Mouse (Mus musculus) cerebellum, adult 11 months (tissue): ENCODE measurements at regions not wholly inside any gene's neighbourhood (a gene's known extent, or its start where the extent isn't known, plus 50 kb on each side); places are given as distances from the start of the nearest gene placed in this dataset.
"Not testable (repeated sequence)": the region's sequence is repeated elsewhere in the genome, so short reads cannot be mapped to it uniquely, and the experiment has no call there.

ENCODE experiments used
- DNase-seq: peaks from one replicate; pipeline ENCODE4 v3.0.0; 2022

- DNase-seq, result no peak
These were observed 514.1 kb upstream of the Kif18a start for GRCm38 (mm10) chr2:108766461-108766860.

- no peak for DNase-seq
These were observed 510.2 kb upstream of the Kif18a start for GRCm38 (mm10) chr2:108770383-108770782.

DNA sequence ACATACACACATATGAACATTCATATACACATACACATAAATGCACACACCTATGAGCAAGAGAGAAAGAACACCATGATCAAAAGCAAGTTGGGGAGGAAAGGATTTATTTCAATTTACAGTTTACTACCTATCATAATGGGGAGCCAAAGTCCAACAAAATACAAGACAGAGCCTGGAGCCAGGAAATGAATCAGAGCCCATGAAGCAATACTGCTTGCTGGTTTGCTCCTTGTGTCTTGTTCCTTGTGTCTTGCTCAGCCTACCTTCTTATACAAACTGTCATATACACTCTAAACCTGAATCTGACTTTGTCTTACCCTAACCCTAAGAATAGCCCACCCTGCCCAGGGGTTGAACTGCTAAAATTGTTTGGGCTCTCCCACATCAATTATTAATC lies 497.1 kb upstream of the Kif18a start:
- no peak for DNase-seq

GRCm38 (mm10) chr2:108785161-108785957 lies 495.2 kb upstream of the Kif18a start:
- DNase-seq, result peak; percentile 22

DNA sequence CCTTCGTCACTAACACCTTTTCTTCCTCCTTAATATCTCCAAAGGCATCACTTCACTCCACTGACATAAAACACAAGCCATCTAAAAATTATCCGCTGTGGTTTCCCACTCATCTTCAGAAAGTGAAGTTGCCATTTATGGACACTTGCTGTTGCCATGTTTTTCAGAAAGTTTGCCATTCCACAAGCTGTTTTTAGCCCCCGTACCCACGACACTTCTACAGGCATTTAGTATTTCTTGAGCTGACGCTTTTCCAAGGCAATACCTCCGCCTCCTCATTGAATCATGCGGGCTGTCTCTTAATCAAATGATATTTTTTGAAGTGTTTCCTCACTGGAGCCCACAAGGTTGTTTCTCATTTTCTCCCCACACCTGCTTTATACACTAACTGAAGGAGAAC lies 491.4 kb upstream of the Kif18a start:
- DNase-seq, result no peak

- DNase-seq, result no peak
These were observed 485.4 kb upstream of the Kif18a start for GRCm38 (mm10) chr2:108795145-108795544.

DNA sequence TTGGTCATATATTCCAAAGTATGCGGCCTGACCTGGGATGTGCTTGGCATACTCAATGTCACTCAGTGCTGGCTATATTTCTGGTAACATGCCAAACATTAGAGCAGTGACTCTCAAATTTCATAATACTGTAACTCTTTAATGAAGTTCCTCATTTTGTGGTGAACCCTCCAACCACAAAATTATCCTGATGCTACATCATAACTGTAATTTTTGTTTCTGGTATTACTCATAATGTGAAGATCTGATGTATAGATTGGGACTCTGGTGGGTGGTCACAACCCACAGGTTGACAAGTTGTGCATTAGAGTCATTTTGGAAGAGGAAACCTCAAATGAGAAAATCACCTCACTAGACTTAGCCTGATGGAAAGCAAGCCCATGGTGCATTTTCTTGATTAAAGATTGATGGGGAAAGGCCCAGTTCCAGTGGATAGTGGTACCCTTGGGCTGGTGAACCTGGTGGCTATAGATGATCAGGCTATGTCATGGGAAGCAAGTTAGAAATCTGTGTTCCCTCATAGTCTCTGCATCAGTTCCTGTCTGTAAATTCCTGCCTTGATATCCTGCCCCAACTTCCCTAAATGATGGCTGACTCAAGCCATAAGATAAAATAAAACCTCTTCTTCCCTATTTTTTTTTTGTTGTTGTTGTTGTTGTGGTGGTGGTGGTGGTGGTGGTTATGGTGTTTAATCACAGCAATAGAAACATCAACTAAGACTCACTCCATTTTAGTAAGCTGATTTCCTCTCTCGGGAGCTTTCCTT lies 483.5 kb upstream of the Kif18a start:
- no peak for DNase-seq

- no peak for DNase-seq
These were observed 468.2 kb upstream of the Kif18a start for GRCm38 (mm10) chr2:108812367-108812766.

DNA sequence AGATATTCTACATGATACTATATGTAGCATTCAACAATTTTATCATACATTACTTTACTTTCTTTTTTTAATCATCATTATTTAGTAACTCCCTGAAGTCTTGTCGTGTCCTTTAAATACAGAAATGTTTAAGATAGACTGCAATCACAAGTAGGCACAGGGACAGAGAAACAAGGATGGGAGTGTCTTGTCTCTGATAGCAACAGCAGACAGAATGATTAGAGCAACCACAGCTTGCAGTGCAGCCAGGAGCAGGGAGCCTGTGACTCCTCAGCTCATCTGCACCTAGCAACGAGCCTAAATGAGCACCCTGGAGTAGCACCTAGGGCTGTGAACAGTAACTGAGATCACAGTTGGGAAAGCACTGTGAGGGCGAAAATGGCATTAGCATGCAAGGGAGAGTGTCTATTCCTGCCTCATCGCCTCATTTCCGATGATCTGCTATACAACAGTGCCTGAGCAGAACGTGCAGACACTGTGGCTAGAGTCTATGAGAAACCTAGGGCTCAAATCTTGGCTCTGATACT lies 467.4 kb upstream of the Kif18a start:
- no peak for DNase-seq

DNA sequence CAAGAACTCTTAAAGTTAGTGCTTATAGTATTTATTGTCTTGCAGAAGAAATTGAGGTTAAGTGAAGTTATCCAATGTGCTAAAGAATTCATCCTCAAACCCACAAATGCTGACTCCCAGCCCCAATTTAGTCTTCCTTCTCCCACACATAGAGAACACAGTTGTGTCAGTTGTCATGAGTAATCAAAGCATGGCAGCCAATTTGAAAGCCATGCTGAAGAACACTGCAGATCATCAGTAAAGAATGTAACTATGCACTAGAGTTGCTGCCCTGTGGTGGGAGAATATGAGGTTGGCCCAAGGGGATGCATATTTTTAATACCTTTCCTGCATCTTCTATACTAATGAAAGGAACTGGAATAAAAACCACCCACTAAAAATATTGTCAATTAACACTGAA lies 464.0 kb upstream of the Kif18a start:
- DNase-seq, result no peak

- DNase-seq, result no peak
These were observed 456.5 kb upstream of the Kif18a start for GRCm38 (mm10) chr2:108824025-108824424.

DNA sequence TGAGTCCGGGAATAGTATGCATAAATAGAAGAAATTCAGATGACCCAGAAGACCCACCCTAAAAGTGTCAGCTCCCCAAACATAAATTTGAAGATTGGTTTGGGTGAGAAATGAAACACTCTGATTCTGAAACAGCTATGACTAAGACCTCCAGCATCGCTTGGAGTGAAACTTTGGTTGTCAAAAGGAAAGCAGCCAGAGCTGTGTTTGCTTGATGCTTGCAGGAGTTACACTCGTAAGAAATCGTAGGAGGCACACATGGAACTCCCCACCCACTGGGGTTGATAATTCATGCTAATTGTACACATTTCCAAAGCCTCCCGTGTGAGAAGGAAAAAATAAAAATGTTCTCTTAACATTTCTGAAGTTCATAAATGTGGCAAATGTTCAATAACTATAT lies 454.6 kb upstream of the Kif18a start:
- DNase-seq, result no peak

DNA sequence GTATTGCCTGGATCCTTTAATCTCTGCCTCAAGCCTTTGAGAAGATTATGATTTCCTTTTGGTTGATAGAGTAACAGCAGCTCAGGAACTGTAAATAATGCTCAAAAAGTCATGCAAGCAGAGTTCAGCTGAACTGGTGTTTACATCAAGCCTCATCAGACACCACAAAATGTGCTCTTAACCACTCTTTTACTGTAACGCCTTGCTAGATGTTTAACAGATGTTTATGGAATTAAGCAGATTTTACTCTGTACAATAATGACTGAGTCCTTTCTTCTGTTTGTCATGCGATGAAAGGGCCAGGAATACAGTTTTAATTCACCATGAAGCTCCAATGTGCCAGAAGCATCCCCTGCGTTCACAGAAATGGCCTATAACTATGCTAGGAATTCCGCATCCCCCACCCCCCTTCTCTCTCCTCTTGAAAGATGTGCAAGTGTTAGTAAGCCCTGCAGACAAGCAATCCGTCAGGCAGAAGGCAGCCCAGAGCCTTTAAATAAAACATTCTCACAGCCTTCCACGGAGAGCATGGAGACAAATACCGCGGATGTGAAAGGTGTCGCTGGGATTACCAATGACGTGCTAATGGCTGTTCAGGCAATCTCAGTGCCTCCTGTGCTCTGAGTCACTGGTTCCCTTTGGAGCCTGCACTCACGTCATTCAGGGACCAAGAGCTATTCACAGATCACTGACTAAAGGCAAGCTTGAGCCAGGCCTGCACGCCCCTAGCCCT lies 453.3 kb upstream of the Kif18a start:
- DNase-seq, result no peak

- no peak for DNase-seq
These were observed 452.4 kb upstream of the Kif18a start for GRCm38 (mm10) chr2:108827974-108828700.

DNA sequence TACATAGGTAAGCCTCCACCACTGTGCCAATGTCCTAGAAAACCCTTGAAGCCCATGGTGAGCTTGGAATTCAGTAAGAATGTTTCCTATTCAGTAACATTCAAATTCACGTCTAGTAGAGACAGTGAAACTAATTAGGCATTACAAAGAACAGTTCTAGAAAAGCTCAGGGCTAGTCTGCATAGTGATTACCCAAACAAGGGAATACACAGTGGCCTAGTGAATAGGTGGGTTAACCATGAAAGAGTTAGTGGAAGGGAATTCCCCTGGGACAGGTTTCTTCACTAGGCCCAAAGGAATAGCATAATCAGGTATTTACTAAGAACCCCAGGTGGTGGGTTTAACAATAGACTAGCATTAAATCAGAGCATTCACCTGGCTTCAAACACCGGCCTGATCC lies 436.7 kb upstream of the Kif18a start:
- DNase-seq, result not testable (repeated sequence)

- DNase-seq, result no peak
These were observed 432.5 kb upstream of the Kif18a start for GRCm38 (mm10) chr2:108848051-108848450.

DNA sequence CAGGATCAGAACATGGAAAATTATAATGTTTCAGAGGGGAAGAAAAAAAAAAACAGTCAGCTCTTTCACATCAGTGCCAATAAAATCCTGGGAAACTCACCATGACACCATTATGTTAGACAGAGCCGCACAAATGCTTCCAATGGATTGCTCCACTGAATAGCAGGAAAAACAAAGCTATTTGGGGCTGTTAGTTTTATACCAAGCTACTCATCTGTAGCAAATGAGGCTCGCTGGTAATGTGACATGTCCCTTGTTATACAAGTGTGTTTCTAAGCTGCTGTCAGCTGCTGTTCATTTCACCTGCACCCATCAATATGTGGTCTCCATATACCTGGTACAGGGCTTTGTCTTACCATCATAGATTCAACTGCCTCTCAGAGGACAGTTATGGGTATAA lies 426.1 kb upstream of the Kif18a start:
- DNase-seq, result no peak

DNA sequence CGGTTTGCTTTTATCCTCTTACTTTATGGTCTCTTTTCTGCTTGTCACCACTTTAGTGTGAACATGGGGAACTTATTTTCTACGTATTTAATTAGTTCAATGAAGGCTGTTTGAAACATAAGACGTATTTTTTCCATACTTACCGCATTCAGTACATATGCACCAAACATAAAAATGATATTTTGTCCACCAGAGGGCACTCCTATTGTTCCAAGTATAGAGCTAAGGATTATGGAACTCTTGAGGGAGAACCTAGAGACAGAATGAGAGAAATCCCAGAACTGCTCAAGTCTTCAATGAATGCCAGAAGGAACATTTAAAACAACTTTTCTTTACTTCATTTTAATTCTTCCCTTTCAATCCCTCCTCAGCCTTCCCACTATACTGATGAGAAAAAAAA lies 403.4 kb upstream of the Kif18a start:
- no peak for DNase-seq

GRCm38 (mm10) chr2:108877676-108878075 lies 402.9 kb upstream of the Kif18a start:
- no peak for DNase-seq

DNA sequence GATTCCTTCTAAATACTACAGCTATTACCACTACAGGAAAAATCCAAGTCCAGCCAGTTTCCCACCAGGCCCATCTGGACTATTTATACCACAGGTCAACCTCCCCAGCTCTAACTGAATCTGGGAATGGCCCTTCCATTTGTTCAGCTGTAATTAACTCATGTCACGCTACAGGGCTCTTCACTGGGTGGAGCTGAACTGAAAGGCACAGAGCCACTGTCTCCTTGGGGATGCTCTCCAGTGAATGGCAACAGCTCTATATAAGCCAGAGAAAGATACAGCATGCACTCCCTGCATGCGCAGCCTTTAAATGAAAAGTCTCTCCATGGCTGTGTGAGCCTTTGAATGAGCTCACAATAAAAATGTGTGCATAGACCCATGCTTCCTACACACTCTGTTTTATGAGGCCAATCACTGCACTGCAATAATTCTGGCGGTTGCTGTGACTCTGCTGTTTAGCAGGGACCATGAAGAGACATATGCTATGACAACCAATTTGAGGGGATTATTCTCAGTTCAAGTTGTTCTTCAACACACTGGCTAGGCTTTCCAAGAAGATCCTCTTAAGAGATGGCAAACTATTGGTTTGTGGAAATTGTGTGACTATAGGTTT lies 376.3 kb upstream of the Kif18a start:
- DNase-seq, result no peak

- DNase-seq, result no peak
These were observed 367.0 kb upstream of the Kif18a start for GRCm38 (mm10) chr2:108913555-108913954.

- no peak for DNase-seq
These were observed 366.6 kb upstream of the Kif18a start for GRCm38 (mm10) chr2:108913967-108914366.
